Mouse (Mus musculus) hindbrain, embryonic 11.5 days (tissue): ENCODE measurements around the gene C3. TPM values are rescaled to one million over a fixed set of nuclear protein-coding genes. Genes with fewer than 3 reads are reported as not detected.
A peak's percentile ranks its signal among the peaks of the same experiment; 100 is the strongest.

ENCODE experiments used
- ATAC-seq: fragments of 200-750 bp; cut with Nextera tagmentation; 2 replicates; pipeline ENCODE4 v1.8.0; 2017; ENCODE audit warnings: mild to moderate bottlenecking, moderate TSS enrichment, moderate library complexity; ENCODE audit not compliant: low FRiP score
- DNase-seq: peaks from one replicate; pipeline ENCODE4 v3.0.0-alpha.2; 2015; ENCODE audit warnings: low spot score
- H3K27ac ChIP-seq: fragments of 300-500 bp; sonication (generic); 2 replicates; pipeline ENCODE4 v1.5.1; 2014; ENCODE audit warnings: mild to moderate bottlenecking, low read depth, low read length
- H3K27me3 ChIP-seq: fragments of 300-500 bp; sonication (generic); 2 replicates; pipeline ENCODE4 v1.6.1; 2014; ENCODE audit warnings: mild to moderate bottlenecking, low read length, moderate library complexity, mixed read lengths; ENCODE audit not compliant: control insufficient read depth, insufficient read depth
- H3K36me3 ChIP-seq: fragments of 300-500 bp; sonication (generic); 2 replicates; pipeline ENCODE4 v1.6.1; 2014; ENCODE audit warnings: mild to moderate bottlenecking, low read length, moderate library complexity, mixed read lengths; ENCODE audit not compliant: control insufficient read depth, insufficient read depth
- H3K4me1 ChIP-seq: fragments of 300-500 bp; sonication (generic); replicated peaks from 2 replicates; pipeline ENCODE4 v1.6.1; 2014; ENCODE audit warnings: low read length, mixed read lengths; ENCODE audit not compliant: control insufficient read depth, insufficient read depth
- H3K4me2 ChIP-seq: fragments of 300-500 bp; sonication (generic); replicated peaks from 2 replicates; pipeline ENCODE4 v1.6.1; 2014; ENCODE audit warnings: mild to moderate bottlenecking, low read depth, low read length
- H3K4me3 ChIP-seq: fragments of 300-500 bp; sonication (generic); 2 replicates; pipeline ENCODE4 v1.5.1; 2014; ENCODE audit warnings: low read depth, low read length
- H3K9ac ChIP-seq: fragments of 300-500 bp; sonication (generic); 2 replicates; pipeline ENCODE4 v1.6.1; 2014; ENCODE audit warnings: low read depth, low read length
- H3K9me3 ChIP-seq: fragments of 300-500 bp; sonication (generic); 2 replicates; pipeline ENCODE4 v1.6.1; 2016; ENCODE audit warnings: low read length; ENCODE audit not compliant: control insufficient read depth
- WGBS: fragments of 180-500 bp; shearing (Covaris S2); extraction: QIAGEN DNeasy Blood & Tissue Kit; methylation state at CpG from one replicate; pipeline ENCODE4 v1.1.7; 2014; 5-methylcytosine and 5-hydroxymethylcytosine counted together
- polyA plus RNA-seq: library from polyadenylated mRNA; unstranded; fragments of >200 nt; fragmentation: Nextera tagmentation; extraction: Ambion mirVana; gene quantifications from 2 replicates; pipeline ENCODE4 v1.2.1, GENCODE M21; 2014

Gene C3
- polyA plus RNA-seq, 1 experiment from 2014 or later, result 0.36 TPM

DNA sequence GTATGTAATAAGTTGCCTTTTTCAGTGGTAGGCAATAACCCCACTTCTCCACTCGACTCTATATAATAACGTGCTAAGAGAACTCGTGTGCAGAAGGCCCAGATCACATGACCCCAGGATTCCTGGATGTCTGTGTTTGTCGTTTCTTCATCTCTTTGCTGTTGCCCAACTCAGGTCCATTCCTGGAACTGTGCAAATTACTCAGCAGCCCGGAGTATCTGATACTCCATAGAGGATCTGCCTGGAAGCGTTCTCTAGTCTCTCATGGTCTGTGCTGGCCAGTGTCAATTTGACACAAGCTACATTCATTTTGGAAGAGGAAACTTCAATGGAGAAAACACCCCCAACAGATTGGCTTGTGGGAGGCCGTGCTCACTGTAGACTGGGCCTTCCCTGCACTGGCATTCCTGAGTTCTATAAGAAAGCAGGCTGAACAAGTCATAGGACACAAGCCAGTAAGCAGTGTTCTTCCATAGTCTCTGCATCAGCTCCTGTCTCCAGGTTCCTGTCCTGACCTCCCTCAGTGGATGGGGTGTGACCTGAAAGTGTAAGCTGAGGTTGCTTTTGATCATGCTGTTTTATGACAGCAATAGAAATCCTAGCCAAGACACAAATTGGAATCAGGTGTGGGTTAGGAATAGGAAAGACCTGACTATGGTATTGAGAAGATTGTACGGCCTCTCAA is 32.5 kb downstream of the C3 start:
- Histone ChIP-seq H3K4me3 (no peak overlapping the region), H3K27ac (no peak overlapping the region), H3K36me3 (no peaks in the 10 kb centered on the region), H3K4me2 (no peak overlapping the region), H3K27me3 (no peaks in the 10 kb centered on the region), H3K4me1 (no peaks in the 10 kb centered on the region), H3K9ac (no peak overlapping the region), H3K9me3 (no peaks in the 10 kb centered on the region)
- 84% methylated on average over 8 of the region's 8 CpGs for WGBS
- DNase-seq (no peak), ATAC-seq (no peak)

- ATAC-seq (no peak), DNase-seq (no peak)
- H3K36me3 ChIP-seq, result no peaks in the 10 kb centered on the region
- H3K9ac ChIP-seq, result no peak overlapping the region
- no peak overlapping the region for H3K4me3 ChIP-seq
- H3K4me2 ChIP-seq, result no peak overlapping the region
- H3K9me3 ChIP-seq, result no peaks in the 10 kb centered on the region
- no peak overlapping the region for H3K27ac ChIP-seq
- no peaks in the 10 kb centered on the region for H3K4me1 ChIP-seq
- H3K27me3 ChIP-seq, result no peaks in the 10 kb centered on the region
- 82% methylated on average over 3 of the region's 3 CpGs for WGBS
Observed at GRCm38 (mm10) chr17:57194771-57195170, 33.2 kb downstream of the C3 start.

- Histone ChIP-seq H3K4me3 (no peak within 1 kb of the TSS), H3K9me3 (no peaks in the 10 kb centered on the region), H3K9ac (no peak within 1 kb of the TSS), H3K36me3 (no peaks in the 10 kb centered on the region), H3K4me2 (no peak within 1 kb of the TSS), H3K27ac (no peak within 1 kb of the TSS), H3K4me1 (no peaks in the 10 kb centered on the region), H3K27me3 (no peaks in the 10 kb centered on the region)
- WGBS, result 82% methylated on average over 11 of the region's 11 CpGs
- DNase-seq (no peak), ATAC-seq (no peak)
Observed at GRCm38 (mm10) chr17:57194041-57194507, 33.9 kb downstream of the C3 start, which contains the start of gene Tnfsf14. Gene Tnfsf14, minus strand, starts transcription at chr17:57194177.

DNA sequence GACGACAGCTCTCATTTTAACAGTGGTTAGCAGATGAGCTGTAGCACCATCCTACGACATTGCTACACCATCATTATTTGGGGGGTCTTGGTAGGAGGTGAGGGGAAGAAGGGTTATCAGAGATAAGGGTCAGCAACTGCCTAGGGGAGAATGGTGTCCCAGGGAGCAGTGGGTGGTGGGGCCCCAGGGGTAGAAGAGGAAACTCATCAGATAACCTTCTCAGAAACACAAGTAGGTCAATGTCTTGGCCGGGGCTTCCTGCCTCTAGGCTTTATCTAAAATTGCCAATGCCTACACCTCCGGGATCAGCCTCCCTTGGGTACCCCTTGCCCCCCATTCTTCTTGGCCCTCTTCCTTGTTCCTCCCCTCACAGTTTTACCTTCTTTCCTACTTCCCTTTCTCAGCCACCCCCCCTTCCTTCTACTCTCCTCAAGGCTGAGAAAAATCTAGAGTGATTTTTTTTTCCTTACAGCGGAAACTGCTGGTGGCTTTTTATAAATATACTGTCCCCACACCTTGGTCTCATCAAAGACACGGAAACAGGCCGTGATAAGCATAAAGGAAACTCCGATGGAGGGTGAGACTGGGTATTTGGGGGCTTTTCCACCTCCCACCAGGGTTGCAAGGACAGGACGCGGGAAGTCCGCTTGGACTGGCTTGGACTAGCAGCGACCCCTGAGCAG is 39.3 kb downstream of the C3 start:
- H3K27me3 ChIP-seq, result no peaks in the 10 kb centered on the region
- no peak overlapping the region for H3K4me2 ChIP-seq
- H3K27ac ChIP-seq, result no peak overlapping the region
- H3K9ac ChIP-seq, result no peak overlapping the region
- no peaks in the 10 kb centered on the region for H3K36me3 ChIP-seq
- H3K9me3 ChIP-seq, result no peaks in the 10 kb centered on the region
- ATAC-seq, result no peak
- DNase-seq, result no peak
- no peaks in the 10 kb centered on the region for H3K4me1 ChIP-seq
- 92% methylated on average over 12 of the region's 12 CpGs for WGBS
- no peak overlapping the region for H3K4me3 ChIP-seq

- H3K27ac ChIP-seq, result no peak overlapping the region
- no peaks in the 10 kb centered on the region for H3K27me3 ChIP-seq
- no peaks in the 10 kb centered on the region for H3K4me1 ChIP-seq
- no peak overlapping the region for H3K4me3 ChIP-seq
- no peak overlapping the region for H3K4me2 ChIP-seq
- ATAC-seq, result no peak
- H3K9me3 ChIP-seq, result no peaks in the 10 kb centered on the region
- WGBS, result 81% methylated on average over 2 of the region's 2 CpGs
- H3K36me3 ChIP-seq, result no peaks in the 10 kb centered on the region
- no peak overlapping the region for H3K9ac ChIP-seq
- DNase-seq, result no peak
Observed at GRCm38 (mm10) chr17:57185641-57186040, 42.3 kb downstream of the C3 start.

DNA sequence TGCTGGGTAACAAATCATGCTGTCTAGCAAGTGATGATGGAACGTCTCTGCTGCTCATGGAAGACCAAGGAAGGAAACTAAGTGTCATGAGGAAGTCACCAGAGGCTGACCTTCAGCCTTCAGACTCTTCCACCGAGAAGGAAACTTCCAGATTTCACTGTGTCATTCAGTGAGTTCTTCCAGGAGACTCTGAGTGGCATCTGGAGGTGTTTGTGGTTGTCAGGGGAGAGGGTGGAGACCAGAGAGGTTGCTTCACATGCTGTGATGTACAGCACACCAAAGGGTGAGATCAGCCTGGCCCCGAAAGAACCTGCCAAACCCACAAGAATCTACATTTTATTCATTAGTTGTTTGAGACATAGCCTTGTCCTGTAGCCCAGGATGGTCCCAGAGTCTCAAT is 45.1 kb downstream of the C3 start:
- H3K9me3 ChIP-seq, result no peaks in the 10 kb centered on the region
- WGBS, result 73% methylated on average over 3 of the region's 3 CpGs
- no peak for ATAC-seq

DNA sequence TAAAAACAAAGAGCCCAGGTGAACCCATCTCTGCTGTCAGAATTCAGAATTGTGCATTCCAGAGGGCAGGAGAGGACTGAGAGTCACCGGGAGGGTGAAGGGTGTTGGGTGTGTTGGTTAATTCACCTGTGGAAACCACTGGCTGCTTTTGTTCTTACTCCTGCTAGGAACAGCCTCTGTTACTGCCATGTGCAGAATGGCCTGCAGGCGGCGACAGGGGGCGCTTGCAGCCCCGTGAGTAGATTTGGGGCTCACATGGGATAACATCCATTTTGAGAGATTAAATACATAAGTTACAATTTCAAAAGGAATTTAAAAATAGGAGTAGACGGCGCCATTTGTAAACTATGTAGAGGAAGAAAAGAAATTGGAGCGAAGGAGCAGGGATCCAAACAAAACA is 47.6 kb downstream of the C3 start:
- Histone ChIP-seq H3K9me3 (no peaks in the 10 kb centered on the region), H3K36me3 (no peaks in the 10 kb centered on the region), H3K4me1 (no peaks in the 10 kb centered on the region), H3K9ac (no peak overlapping the region), H3K4me2 (no peak overlapping the region), H3K27me3 (no peaks in the 10 kb centered on the region), H3K4me3 (no peak overlapping the region), H3K27ac (no peak overlapping the region)
- DNase-seq, result peak; percentile 8
- ATAC-seq, result no peak
- WGBS, result 38% methylated on average over 8 of the region's 8 CpGs

More for the DNA sequence above, 45.1 kb downstream of the C3 start:
- no peak overlapping the region for H3K9ac ChIP-seq
- H3K36me3 ChIP-seq, result no peaks in the 10 kb centered on the region
- DNase-seq, result no peak
- H3K27me3 ChIP-seq, result no peaks in the 10 kb centered on the region
- no peaks in the 10 kb centered on the region for H3K4me1 ChIP-seq
- no peak overlapping the region for H3K4me3 ChIP-seq
- no peak overlapping the region for H3K4me2 ChIP-seq
- H3K27ac ChIP-seq, result no peak overlapping the region

DNA sequence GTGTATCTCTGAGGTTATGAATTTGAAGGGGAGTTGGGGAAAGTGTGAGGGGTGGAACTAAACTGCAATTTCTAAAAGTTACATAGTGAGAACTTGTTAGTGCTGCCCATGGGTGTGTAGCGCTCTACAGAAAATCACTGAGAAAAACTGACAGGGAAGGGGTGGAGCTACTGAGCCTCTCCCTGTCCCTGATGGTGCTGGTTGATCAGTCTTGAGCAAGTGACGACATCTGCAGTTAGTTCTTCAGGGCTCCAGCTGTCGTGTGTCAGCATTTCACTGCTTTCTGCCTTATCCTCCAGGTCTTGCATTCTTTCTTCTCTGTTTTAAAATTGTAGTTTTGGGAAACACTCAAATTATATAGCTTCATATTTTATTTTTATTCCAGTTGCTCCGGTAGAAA is 54.6 kb downstream of the C3 start:
- ATAC-seq (no peak), DNase-seq (no peak)
- no peak overlapping the region for H3K4me3 ChIP-seq
- H3K27me3 ChIP-seq, result no peaks in the 10 kb centered on the region
- H3K9me3 ChIP-seq, result no peaks in the 10 kb centered on the region
- no peak overlapping the region for H3K27ac ChIP-seq
- no peak overlapping the region for H3K9ac ChIP-seq
- no peaks in the 10 kb centered on the region for H3K36me3 ChIP-seq
- H3K4me1 ChIP-seq, result no peaks in the 10 kb centered on the region
- H3K4me2 ChIP-seq, result no peak overlapping the region
- 74% methylated on average over 4 of the region's 4 CpGs for WGBS

GRCm38 (mm10) chr17:57172378-57172777 is 55.6 kb downstream of the C3 start:
- Histone ChIP-seq H3K9ac (no peak overlapping the region), H3K27ac (no peak overlapping the region), H3K4me3 (no peak overlapping the region), H3K27me3 (no peaks in the 10 kb centered on the region), H3K4me2 (no peak overlapping the region), H3K9me3 (no peaks in the 10 kb centered on the region), H3K4me1 (no peaks in the 10 kb centered on the region), H3K36me3 (no peaks in the 10 kb centered on the region)
- DNase-seq (no peak), ATAC-seq (no peak)
- 81% methylated on average over 5 of the region's 5 CpGs for WGBS
